Mouse (Mus musculus): ENCODE measurements at regions not wholly inside any gene's neighbourhood (a gene's known extent, or its start where the extent isn't known, plus 50 kb on each side); places are given as distances from the start of the nearest gene placed in this dataset.
"Not testable (repeated sequence)": the region's sequence is repeated elsewhere in the genome, so short reads cannot be mapped to it uniquely, and the experiment has no call there.

GRCm38 (mm10) chr7:64101679-64102078 lies 52.0 kb upstream of the Trpm1 start:
- no peaks in the 10 kb centered on the region for H3K27me3 ChIP-seq (ENCODE audit: control insufficient read depth, insufficient read depth, low read length)
- TF ChIP-seq POLR2A (IDR thresholded peaks at IDR 0.05; ENCODE audit: control insufficient read depth, low read depth, low read length) (no peak), CTCF (IDR thresholded peaks at IDR 0.05; ENCODE audit: control insufficient read depth, insufficient read depth, insufficient replicate concordance, low read depth, low read length) (no peak)
- no peak overlapping the region for H3K27ac ChIP-seq (ENCODE audit: control insufficient read depth, insufficient read depth, low read depth, low read length)
- no peaks in the 10 kb centered on the region for H3K36me3 ChIP-seq (ENCODE audit: control insufficient read depth, insufficient read depth, low read length)
- no peak overlapping the region for H3K4me3 ChIP-seq (ENCODE audit: control insufficient read depth, low read depth, low read length)
- H3K4me1 ChIP-seq (ENCODE audit: control insufficient read depth, insufficient read depth, low read length), result no peaks in the 10 kb centered on the region

- Histone ChIP-seq H3K36me3 (ENCODE audit: control insufficient read depth, insufficient read depth, low read length) (no peaks in the 10 kb centered on the region), H3K4me3 (ENCODE audit: control insufficient read depth, low read depth, low read length) (no peak overlapping the region), H3K27me3 (ENCODE audit: control insufficient read depth, insufficient read depth, low read length) (no peaks in the 10 kb centered on the region), H3K4me1 (ENCODE audit: control insufficient read depth, insufficient read depth, low read length) (no peaks in the 10 kb centered on the region), H3K27ac (ENCODE audit: control insufficient read depth, insufficient read depth, low read depth, low read length) (no peak overlapping the region)
- TF ChIP-seq CTCF (IDR thresholded peaks at IDR 0.05; ENCODE audit: control insufficient read depth, insufficient read depth, insufficient replicate concordance, low read depth, low read length) (no peak), POLR2A (IDR thresholded peaks at IDR 0.05; ENCODE audit: control insufficient read depth, low read depth, low read length) (no peak)
These were observed 54.0 kb upstream of the Trpm1 start for GRCm38 (mm10) chr7:64099606-64100005.

GRCm38 (mm10) chr7:64090067-64090466 lies 63.6 kb upstream of the Trpm1 start:
- Histone ChIP-seq H3K27ac (ENCODE audit: control insufficient read depth, insufficient read depth, low read depth, low read length) (no peak overlapping the region), H3K36me3 (ENCODE audit: control insufficient read depth, insufficient read depth, low read length) (no peaks in the 10 kb centered on the region), H3K27me3 (ENCODE audit: control insufficient read depth, insufficient read depth, low read length) (no peaks in the 10 kb centered on the region), H3K4me3 (ENCODE audit: control insufficient read depth, low read depth, low read length) (no peak overlapping the region), H3K4me1 (ENCODE audit: control insufficient read depth, insufficient read depth, low read length) (no peaks in the 10 kb centered on the region)
- TF ChIP-seq CTCF (IDR thresholded peaks at IDR 0.05; ENCODE audit: control insufficient read depth, insufficient read depth, insufficient replicate concordance, low read depth, low read length) (no peak), POLR2A (IDR thresholded peaks at IDR 0.05; ENCODE audit: control insufficient read depth, low read depth, low read length) (no peak)

GRCm38 (mm10) chr7:64089034-64089433 lies 64.6 kb upstream of the Trpm1 start:
- TF ChIP-seq CTCF (IDR thresholded peaks at IDR 0.05; ENCODE audit: control insufficient read depth, insufficient read depth, insufficient replicate concordance, low read depth, low read length) (no peak), POLR2A (IDR thresholded peaks at IDR 0.05; ENCODE audit: control insufficient read depth, low read depth, low read length) (no peak)

GRCm38 (mm10) chr7:64083978-64084377 lies 69.7 kb upstream of the Trpm1 start:
- H3K4me1 ChIP-seq (ENCODE audit: control insufficient read depth, insufficient read depth, low read length); H3K36me3 ChIP-seq (ENCODE audit: control insufficient read depth, insufficient read depth, low read length); H3K4me3 ChIP-seq (ENCODE audit: control insufficient read depth, low read depth, low read length); H3K27me3 ChIP-seq (ENCODE audit: control insufficient read depth, insufficient read depth, low read length); H3K27ac ChIP-seq (ENCODE audit: control insufficient read depth, insufficient read depth, low read depth, low read length): not testable (repeated sequence)

More at GRCm38 (mm10) chr7:64089034-64089433, 64.6 kb upstream of the Trpm1 start:
- H3K4me3 ChIP-seq (ENCODE audit: control insufficient read depth, low read depth, low read length), result no peak overlapping the region
- H3K27ac ChIP-seq (ENCODE audit: control insufficient read depth, insufficient read depth, low read depth, low read length), result no peak overlapping the region
- no peaks in the 10 kb centered on the region for H3K4me1 ChIP-seq (ENCODE audit: control insufficient read depth, insufficient read depth, low read length)
- no peaks in the 10 kb centered on the region for H3K36me3 ChIP-seq (ENCODE audit: control insufficient read depth, insufficient read depth, low read length)
- no peaks in the 10 kb centered on the region for H3K27me3 ChIP-seq (ENCODE audit: control insufficient read depth, insufficient read depth, low read length)

- TF ChIP-seq CTCF (IDR thresholded peaks at IDR 0.05; ENCODE audit: control insufficient read depth, insufficient read depth, insufficient replicate concordance, low read depth, low read length) (no peak), POLR2A (IDR thresholded peaks at IDR 0.05; ENCODE audit: control insufficient read depth, low read depth, low read length) (no peak)
- Histone ChIP-seq H3K4me3 (ENCODE audit: control insufficient read depth, low read depth, low read length) (no peak overlapping the region), H3K4me1 (ENCODE audit: control insufficient read depth, insufficient read depth, low read length) (no peaks in the 10 kb centered on the region), H3K27me3 (ENCODE audit: control insufficient read depth, insufficient read depth, low read length) (no peaks in the 10 kb centered on the region), H3K27ac (ENCODE audit: control insufficient read depth, insufficient read depth, low read depth, low read length) (no peak overlapping the region), H3K36me3 (ENCODE audit: control insufficient read depth, insufficient read depth, low read length) (no peaks in the 10 kb centered on the region)
These were observed 71.0 kb upstream of the Trpm1 start for GRCm38 (mm10) chr7:64082651-64083050.

GRCm38 (mm10) chr7:64082201-64082600 lies 71.4 kb upstream of the Trpm1 start:
- Histone ChIP-seq H3K4me1 (ENCODE audit: control insufficient read depth, insufficient read depth, low read length) (no peaks in the 10 kb centered on the region), H3K36me3 (ENCODE audit: control insufficient read depth, insufficient read depth, low read length) (no peaks in the 10 kb centered on the region), H3K27ac (ENCODE audit: control insufficient read depth, insufficient read depth, low read depth, low read length) (no peak overlapping the region), H3K27me3 (ENCODE audit: control insufficient read depth, insufficient read depth, low read length) (no peaks in the 10 kb centered on the region), H3K4me3 (ENCODE audit: control insufficient read depth, low read depth, low read length) (no peak overlapping the region)
- TF ChIP-seq CTCF (IDR thresholded peaks at IDR 0.05; ENCODE audit: control insufficient read depth, insufficient read depth, insufficient replicate concordance, low read depth, low read length) (no peak), POLR2A (IDR thresholded peaks at IDR 0.05; ENCODE audit: control insufficient read depth, low read depth, low read length) (no peak)

- no peaks in the 10 kb centered on the region for H3K27me3 ChIP-seq (ENCODE audit: control insufficient read depth, insufficient read depth, low read length)
- TF ChIP-seq POLR2A (IDR thresholded peaks at IDR 0.05; ENCODE audit: control insufficient read depth, low read depth, low read length) (no peak), CTCF (IDR thresholded peaks at IDR 0.05; ENCODE audit: control insufficient read depth, insufficient read depth, insufficient replicate concordance, low read depth, low read length) (no peak)
- no peak overlapping the region for H3K27ac ChIP-seq (ENCODE audit: control insufficient read depth, insufficient read depth, low read depth, low read length)
- no peaks in the 10 kb centered on the region for H3K4me1 ChIP-seq (ENCODE audit: control insufficient read depth, insufficient read depth, low read length)
- H3K36me3 ChIP-seq (ENCODE audit: control insufficient read depth, insufficient read depth, low read length), result no peaks in the 10 kb centered on the region
- H3K4me3 ChIP-seq (ENCODE audit: control insufficient read depth, low read depth, low read length), result no peak overlapping the region
These were observed 72.0 kb upstream of the Trpm1 start for GRCm38 (mm10) chr7:64081618-64082017.

All from testis, adult 2 months (tissue).